Mouse (Mus musculus) c-Kit-negative CD71-positive TER-119-positive erythroid progenitor cells, embryonic 14.5 days (primary cell): ENCODE data around the gene Bivm.

ENCODE experiments used
- DNase-seq: peaks from one replicate; pipeline ENCODE4 v3.0.0-alpha.2; 2013; ENCODE audit warnings: low read depth, low spot score

Gene Bivm

DNA sequence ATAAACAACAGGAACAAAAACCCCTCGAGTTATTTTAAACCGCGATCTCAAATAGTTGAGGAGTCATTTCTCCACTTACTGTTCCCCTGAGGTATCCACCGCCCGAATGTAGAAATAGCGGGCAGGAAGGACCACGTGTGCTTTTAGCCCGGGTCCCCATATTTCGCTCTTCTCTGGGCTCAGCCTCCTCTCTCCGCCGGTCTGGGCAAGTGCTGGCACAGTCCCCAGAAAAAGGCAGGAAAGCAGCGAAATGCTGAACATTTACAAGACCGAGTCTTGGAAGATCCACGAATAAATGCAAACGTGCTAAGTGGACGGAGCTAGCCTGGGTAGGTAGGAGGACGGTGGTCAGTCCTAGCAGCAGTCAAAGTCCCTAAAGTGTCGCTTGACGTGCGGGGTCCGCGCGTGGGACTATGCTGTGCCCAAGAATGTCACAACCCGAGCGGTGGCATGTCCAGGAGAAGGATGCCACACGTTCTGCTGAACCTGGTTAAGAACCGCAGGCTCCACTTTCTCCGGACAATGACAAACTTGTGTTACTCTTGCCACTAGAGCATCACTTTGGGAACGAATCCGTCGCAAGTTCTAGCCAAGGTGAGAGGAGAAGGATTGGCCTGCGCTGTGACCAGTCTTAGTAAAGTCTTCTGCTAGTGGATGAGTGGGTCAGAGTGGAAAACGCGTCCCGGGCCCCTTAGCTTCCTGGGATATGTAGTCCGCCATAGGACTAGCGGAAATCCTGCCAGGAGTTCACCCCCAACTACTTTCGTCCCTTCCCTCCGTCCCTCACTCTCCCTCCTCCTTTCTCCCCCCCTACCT is at the start of gene Bivm, which contains the start of gene Kdelc1:
Bivm (plus strand) TSS at position 719 of the 816 bp plus-strand sequence.
Kdelc1 (minus strand) TSS at position 570 of the 816 bp plus-strand sequence.
- DNase-seq: no peak

DNA sequence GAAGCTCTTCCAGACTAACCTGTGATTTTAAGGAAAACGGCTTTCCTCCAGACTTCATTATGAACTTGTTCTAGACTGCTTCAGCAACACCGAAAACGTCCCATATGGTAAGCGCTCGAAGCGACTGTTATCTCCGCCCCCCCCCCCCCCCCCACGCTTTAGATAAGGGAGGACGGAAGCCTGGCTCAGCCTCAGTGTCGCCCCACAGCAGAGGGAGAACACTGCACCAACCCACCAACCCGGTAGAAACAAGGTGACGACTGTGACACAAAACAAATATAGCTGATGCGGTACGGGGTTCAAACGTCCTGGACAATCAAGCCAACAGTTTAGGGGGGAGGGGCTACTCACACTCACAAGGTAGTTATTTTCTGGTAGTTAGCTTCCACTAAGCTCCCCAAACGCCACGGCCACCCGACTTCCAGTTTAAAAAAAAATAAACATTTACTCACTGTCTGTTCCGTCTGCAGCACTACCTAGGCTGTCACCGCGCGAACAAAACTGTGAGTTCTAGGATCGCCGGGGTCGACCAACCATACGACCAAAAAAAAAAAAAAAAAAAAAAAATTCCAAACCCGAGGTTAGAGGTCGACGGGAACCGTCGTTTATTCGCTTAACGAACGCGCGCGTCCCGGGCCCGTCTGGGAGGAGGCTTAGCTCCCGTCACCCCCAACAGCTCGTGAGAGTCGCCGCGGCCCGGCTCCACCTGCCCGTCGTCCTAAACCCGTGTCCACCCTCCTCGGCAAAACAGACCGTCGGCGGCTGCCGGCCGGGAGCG is 17.1 kb upstream of the Bivm start:
- DNase-seq: no peak

DNA sequence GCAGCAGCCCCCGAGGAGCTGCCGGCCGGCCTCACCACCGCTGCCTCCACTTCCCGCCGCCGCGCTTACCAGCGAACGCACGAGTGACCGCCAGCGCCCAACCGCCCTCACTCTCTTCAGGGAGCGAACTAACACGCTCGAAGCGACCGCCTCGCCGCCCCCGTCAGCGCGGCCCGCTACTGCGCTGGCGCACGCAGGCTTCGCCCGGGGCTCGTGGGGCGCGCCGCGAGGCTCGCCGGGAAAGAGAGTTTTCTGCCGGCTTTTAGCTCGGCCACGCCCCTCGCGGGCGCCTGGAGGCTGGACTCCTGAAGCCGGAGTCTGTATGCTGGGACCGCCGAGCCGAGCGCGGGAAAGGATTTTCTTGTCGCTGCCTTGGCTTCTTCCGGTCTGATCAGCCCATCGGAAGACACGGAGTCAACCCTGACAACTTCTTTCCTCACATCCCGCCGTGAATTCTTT is 16.5 kb upstream of the Bivm start, which contains the start of gene Tex30:
Tex30 (minus strand) TSS at position 183 of the 459 bp plus-strand sequence.
- DNase-seq: peak; percentile 91

DNA sequence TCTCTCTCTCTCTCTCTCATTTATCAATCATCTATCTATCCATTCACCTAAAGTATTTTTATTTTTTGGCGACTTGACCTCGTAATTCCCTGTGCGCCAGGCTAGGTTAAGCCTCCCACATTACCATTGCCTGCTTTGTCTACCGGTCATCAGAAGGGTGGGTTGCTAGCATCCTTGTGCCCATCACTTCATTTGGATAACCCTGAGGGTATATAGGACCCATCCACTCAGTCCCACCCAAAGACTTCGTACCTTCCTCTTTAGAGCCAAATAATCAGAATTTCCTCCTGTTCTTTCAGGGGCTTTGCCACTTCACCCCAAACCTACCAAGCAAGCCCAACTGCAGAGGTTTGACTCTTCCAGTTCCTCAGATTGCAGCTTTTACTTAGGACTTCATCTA is 15.8 kb upstream of the Bivm start:
- no peak for DNase-seq

DNA sequence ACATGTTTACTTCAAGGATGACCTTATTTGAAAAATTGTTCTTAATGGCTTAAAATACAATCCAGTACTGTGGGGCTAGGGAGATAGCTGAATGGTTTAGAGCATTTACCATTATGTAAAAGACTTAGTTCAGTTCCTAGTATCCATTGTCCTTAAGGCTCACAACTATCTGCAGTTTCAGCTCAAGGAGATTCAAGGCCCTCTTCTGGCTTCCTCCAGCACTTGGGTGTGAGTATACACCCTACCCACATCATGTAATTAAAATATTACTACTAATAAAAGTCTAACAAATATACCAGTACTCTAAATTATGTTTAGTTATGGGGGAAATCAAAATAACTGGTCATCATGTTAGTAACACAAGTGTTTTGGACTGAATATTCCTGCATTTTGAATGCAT is 1.2 kb upstream of the Bivm start:
- no peak for DNase-seq

DNA sequence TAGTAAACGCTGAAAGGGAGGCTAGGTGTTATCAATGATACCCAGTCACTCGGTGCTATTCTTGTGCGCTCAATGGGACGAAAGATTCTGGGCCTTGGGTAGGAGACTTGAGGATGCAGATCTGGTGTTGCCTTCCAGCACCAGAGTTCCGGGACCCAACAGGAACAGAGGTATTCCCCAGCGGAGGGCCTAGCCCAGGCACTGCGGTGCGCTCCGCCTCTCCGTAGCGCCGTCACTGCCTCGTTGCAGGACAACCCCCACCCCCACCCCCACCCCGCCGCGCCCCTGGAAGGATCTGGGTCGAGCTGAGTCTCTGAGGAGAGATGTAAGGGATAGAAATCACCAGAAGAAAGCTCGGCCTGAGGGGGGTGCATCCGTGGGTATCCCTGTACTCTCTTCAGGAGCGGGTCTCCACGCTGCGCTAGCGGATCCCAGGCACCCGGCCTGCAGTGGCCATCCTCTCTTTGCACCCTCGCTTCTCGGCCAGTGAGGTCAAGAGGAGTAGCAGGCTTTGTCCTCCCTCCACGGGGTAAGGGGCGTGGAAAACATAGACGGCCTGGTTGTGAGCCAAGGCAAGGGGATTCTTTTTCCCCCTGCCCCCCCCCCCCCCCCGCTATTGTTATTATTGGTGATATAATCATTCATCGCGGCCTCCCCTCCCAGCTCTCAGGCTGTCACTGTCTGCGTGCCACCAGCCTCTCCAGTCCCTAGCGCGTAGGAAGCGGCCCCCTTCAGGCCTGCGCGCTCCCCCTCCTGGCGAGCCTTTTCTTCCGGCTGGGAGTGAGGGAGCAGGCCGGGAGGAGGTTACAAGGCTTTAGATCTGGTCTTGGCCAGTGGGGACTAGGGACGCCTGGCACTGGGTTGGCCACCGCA is 680 bp downstream of the Bivm start:
- DNase-seq: no peak

DNA sequence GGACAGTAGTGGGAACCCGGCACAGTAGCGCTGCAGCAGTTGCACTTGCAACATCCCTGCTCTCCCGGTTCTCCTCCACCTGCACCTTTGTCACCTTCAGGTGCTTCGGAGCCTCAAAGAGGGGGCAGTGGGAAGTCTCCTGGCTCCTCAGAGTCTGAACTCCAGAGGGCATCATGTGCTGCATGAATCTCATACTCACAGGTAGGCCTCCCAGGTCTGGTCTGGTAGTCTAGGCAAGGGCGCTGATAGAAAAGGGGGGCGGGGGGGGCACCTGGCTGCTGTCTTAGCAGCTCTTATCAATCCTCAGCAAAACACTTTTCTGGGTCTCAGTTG is 1.3 kb downstream of the Bivm start:
- DNase-seq: no peak

DNA sequence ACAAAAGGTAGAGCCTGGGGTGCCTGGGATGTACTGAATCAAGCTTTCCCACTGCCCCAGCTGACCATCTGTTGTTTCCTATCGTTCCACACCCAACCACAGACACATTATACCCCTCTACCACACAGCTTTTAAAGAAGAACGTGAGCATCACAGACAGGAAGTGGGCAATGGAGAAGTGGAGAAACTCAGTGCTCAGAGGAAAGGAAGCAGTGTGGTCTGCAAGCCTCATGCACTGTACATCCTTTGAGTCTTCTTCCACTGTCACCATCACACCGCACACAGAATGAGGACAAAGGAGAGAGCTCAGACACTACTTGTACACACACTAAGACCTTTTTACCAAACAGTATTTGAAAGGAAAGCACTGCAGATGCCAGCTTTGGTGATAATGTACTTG is 3.5 kb downstream of the Bivm start:
- DNase-seq: no peak

DNA sequence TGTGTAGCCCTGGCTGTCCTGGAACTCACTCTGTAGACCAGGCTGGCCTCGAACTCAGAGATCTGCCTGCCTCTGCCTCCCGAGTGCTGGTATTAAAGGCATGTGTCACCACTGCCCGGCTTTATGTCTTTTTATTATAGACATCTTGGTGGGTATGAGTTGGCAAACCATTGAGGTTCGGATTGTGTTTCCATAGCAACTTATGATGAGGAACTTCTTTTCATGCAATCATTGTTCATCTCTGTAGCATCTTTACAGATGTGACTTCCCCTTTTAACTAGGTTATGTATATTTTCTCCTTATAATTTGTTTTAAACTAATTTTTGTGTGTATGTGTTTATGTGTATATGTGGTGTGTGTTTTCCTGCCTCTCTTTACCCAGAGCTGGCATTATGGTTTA is 6.8 kb downstream of the Bivm start:
- DNase-seq: no peak

DNA sequence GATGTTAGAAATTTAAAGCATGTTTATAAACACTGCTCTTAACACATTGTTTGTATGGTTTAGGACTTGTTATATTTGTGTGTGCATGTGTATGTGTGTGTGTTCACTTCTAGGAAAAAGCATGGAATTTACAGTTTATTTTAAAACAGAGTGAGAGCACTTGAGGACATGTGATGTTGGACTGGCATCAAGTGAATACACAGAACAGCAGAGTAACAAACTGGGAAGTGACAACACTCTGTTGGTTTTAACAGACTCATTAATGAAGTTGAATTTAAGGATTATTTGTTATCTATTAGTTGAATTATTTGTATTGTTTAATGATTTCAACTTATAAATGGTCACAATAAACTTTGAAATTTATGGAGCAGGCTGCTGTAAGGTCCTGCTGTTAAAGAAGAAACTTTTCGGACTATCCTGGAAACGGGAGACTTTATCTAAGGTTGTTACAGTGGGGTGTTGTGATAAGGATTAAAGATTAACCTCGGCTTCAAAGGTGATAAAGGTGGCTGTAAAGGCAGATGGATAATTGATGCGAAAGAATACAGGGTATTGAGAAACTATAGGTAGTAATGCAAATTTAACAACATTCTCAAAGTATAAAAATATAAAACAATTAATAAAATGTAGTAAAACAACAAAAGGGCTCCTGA is 11.3 kb downstream of the Bivm start:
- DNase-seq: no peak

DNA sequence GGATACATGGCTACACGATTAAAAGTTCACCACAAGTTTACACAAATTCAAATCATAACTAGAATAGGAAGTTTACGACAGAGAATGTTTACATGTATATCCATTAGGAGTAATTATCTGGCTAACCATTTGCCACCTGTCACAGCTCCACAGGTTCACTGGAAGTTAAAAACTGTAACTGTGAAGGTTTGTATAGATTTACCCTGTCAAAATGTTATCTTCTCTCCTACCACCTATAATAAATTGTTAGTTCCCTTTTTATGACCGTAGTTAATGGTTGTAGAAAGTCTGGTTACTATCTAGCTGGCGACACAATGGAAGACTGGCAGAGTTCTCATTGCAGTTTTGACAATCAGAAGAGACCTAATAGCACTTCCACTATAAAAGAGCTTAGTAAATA is 21.5 kb downstream of the Bivm start:
- no peak for DNase-seq

DNA sequence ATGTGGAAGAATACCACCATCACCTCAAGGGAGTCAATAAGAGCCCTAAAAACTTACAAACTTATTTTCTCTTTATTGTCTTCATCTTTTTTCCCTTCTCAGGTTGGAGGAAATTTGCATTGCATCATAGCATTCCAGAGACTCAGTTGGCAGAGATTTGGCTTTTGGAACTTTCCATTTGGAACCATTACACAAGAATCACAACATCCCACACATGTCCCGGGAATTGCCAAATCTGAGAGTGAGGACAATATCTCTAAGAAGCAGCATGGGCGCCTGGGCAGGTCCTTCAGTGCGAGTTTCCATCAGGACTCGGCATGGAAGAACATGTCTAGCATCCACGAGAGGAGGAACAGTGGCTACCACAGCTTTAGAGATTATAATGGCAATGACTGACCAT is 24.0 kb downstream of the Bivm start:
- DNase-seq: no peak

DNA sequence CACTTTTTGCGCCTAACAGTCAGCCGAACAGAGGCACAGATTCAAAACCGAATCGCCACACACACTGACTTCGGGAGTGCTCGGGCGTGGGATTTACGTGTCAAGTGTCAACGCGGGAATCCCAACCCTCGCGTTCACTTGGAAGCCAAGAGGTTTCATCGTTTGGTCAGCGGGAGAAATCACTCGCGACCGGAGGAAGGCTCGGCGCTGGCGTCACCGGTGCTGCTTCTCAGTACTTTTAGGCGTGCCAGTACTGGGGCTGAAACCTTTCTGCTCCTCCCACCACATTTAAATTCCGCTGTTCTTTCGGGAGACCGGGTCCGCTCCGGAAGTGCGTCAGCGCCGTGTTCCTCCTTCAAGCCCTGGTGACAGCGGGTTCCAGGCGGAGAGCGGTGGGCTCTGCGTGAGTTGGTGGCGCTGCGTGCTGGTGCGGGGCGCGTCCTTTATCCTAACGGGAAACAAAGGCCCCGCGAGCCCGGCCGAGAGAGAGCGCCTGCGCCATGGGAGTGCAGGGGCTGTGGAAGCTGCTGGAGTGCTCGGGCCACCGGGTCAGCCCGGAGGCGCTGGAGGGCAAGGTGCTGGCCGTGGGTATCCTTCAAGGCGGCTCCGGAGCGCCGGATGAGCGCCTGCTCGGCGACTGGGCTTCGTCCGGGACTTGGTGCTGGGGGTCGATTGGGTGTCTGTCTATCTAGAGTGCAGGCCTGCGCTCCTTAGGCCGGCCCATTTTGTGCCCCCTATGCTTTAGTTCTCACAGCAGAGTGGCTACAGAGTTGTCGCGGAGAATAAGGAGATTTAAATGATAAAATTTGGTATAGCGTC is 29.0 kb downstream of the Bivm start, which contains the start of gene Ercc5:
Ercc5 (plus strand) TSS at position 182 of the 819 bp plus-strand sequence.
- DNase-seq: peak; percentile 68

DNA sequence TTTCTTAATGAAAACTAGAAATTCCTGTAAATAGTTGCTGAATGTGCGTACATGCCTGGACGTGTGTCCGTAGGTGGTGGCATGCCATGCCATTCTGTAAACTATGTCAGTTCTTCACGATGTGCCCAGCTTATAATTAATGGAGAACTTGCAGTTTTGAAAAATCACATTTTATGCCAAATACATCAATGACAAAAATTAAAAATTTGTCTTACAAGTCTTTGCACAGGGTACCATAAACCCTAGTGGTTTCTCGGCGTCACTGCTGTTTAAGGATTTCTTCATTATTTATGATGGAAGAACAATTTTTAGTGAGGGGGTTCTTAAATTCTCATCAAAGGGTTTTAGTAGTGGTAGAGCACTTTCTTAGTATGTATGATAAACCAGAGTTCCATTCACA is 29.9 kb downstream of the Bivm start:
- peak; percentile 21 for DNase-seq

DNA sequence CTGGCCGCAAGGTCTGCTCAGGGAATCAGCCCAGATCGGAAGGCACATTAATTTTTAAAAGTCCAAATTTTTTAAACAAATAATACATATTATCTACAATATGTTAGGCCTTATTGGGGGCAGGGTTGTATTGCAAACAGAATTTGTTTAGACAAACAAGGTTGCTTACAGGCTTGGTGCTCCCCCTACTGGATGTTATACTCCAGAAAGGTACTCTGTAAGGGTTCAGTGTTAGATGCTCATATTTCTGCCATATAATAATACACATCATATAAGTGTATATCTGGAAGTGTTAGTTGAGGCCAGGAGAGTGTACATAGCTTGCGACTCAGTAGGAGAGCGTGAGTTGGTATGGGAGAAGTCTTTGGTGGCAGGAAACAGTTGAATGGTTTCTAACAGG is 36.5 kb downstream of the Bivm start:
- DNase-seq: no peak

DNA sequence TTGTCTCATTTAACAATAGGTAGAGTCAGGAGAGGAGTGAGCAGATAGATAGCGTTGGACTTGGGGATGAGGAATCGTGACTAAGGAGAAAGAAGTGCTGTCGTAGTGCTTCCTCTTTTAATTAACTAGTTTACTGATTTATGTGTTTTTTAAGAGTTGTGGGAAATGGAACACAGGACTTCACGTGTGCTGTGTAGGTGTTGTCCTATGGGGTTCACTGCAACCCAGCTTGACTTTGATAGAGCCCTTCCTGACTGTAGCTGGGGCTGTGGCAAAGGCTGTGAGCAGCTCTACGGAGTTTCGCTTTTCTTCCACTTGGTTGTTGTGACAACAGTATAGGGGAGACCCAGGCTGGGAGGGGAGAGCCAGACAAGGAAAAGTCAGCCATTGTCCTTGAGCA is 39.6 kb downstream of the Bivm start:
- DNase-seq: no peak

DNA sequence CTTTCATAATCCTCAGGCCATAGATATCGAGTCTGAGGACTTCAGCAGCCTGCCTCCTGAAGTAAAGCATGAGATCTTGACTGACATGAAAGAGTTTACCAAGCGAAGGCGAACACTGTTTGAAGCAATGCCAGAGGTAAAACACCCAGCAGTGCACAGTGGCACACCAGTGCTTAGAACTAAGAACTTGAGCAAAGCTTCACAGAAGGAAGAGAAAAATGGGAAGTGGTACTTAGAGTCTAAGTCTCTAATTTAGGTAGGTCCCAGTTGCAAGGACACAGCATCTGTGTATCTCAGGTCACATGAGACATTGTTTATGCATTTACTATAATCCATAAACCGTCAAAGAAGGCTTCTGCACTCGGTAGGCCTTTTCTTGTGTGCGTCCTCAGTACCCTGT is 43.1 kb downstream of the Bivm start:
- DNase-seq: no peak

DNA sequence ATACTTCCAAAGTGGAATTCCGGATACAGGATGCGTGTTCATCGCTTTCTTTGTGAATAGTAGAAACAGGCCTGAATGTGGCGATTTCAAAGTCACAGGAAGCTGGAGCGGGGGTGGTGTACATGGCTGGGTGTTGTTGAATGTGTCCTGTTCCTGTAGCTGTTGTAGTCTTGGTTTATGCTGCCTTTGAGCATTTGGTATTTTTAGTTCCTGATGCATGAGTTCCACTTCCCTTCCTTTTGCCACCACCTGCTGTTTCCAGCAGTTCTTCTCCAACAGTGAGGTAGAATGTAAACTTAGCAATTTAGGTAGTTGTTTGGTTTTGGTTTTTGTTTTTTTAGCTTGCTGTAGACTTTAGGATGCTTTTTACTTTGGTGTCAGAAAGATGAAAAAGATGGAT is 43.6 kb downstream of the Bivm start:
- no peak for DNase-seq

DNA sequence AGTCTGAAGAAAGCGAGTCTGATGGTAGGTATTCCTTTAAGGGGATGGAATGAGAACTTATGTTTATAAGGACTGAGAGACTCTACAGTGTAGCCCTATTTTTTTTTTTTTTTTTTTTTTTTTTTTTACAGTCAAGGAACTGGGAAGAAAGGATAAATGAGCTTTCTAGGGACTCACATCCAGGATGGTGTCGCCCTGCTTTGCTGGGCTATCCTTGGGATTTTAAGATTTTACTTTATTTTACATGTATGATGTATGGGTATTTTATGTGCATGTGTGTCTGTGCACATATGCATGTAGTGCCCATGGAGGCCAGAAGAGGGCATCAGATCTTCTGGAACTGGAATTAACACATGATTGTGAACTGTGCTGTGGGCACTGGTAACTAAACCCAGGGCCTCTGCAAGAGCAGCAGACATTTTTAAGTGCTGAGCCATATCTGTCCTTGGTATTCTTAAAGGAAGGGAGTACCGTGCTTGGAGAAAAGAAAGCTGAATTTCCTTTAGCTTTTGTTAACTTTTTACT is 49.2 kb downstream of the Bivm start:
- DNase-seq: no peak

DNA sequence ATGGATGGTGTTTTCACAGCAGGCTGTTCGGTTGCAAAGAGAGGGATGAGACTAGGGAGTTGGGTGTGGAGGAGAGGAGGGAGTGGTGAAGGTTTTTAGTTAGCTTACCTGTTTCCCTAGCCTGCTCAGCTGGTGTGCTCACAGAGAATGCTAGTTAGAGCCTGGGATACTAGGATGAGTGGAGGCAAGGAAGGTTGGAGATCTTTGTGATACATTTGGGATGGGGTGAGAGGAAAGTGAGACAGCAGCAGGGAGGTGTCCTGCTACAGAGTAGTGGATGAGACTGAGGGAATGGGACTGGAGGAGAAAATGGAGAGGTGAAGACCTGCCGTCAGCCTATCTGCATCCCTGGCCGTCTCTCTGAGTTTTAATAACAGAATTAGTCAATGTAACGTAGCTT is 53.9 kb downstream of the Bivm start:
- no peak for DNase-seq
